Mouse (Mus musculus) cerebellum, adult 2 months (tissue): ENCODE data around the gene Ptpn14.

Experiments used
- CTCF ChIP-seq: fragments of 200-500 bp; IDR thresholded peaks from 2 replicates; pipeline ENCODE4 v1.5.1; 2011; ENCODE audit warnings: low read depth, mild to moderate bottlenecking, control low read depth, low read length, moderate library complexity, borderline replicate concordance; ENCODE audit not compliant: insufficient read depth
- POLR2A ChIP-seq: fragments of 200-500 bp; IDR thresholded peaks from 2 replicates; pipeline ENCODE4 v1.6.1; 2011; ENCODE audit warnings: low read length, control low read depth, borderline replicate concordance; ENCODE audit not compliant: insufficient read depth

DNA sequence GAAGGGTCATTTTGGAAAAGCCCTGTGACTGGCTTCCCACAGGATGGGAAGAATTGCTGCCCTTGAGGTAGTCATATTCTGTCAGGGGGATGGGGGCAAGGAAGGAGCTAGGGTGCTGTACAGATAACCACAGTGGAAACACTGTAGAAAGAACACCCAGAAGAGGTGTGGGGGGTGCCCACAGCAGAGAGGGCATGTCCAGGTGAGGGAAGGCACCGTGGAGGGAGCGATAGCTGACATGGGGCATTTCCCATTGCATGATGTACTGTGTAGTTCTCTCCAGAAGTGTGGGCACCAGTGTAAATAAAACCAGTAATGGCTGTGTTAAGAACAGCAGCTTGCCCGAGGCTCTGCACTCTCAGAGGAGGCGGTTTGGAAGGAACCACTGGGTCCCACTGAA lies 102.3 kb downstream of the Ptpn14 start:
- no peak for TF ChIP-seq CTCF
- no peak for TF ChIP-seq POLR2A
